Mouse (Mus musculus) ES-E14 (cell line): ENCODE measurements around the gene Myl9.

Source experiments
- HCFC1 ChIP-seq: IDR thresholded peaks from 2 replicates; pipeline ENCODE4 v1.6.1; 2012; ENCODE audit warnings: low read length, inconsistent platforms, borderline replicate concordance; ENCODE audit not compliant: insufficient read depth
- ZC3H11A ChIP-seq: IDR thresholded peaks from 2 replicates; pipeline ENCODE4 v1.6.1; 2012; ENCODE audit warnings: low read depth, mild to moderate bottlenecking, inconsistent platforms, low read length, borderline replicate concordance

- no peak for TF ChIP-seq ZC3H11A
- TF ChIP-seq HCFC1, result no peak
Observed at GRCm38 (mm10) chr2:156761521-156762278, 13.5 kb upstream of the Myl9 start.
